Comparison of ENCODE assay signal across 8 mouse cellular contexts in the genomic region with DNA sequence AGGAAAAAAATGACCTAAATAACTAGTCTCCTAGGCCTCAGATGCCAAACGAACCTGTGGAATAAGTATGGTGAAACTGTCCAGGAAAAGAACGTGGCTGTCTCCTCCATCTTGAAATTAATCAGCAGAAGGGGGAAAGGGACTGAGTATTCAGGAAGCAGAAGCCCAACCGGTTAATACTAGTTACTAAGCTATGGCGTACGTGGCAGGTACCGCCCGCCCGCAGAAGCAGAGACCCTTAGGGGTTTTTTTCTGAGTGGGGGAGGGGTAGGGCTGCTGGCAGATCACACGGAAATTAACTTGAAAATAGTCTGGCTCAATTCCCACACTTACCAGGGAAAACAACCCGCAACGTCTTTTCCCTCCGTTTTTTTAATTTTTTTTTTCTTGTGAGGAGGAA. TPM values are rescaled to one million over a fixed set of nuclear protein-coding genes. Genes with fewer than 3 reads are reported as not detected.
DNase-seq lines count a peak whose midpoint lies in the region; ATAC-seq and TF ChIP-seq lines count a peak whose summit lies in the region.

No protein-coding gene starts in this region.

- 21% methylated on average over 12 of the region's 12 CpGs for WGBS in spleen, adult 2 months
- WGBS in heart, embryonic 12.5 days: 22% methylated on average over 12 of the region's 12 CpGs
- 23% methylated on average over 12 of the region's 12 CpGs for WGBS in kidney, embryonic 16.5 days

- H3K9ac ChIP-seq in heart, embryonic 12.5 days: peak overlapping the region; percentile 94
- H3K9ac ChIP-seq in kidney, embryonic 16.5 days (replicated peaks; ENCODE audit: low read length): peak overlapping the region; percentile 86

- H3K4me2 ChIP-seq in heart, embryonic 12.5 days: peak overlapping the region; percentile 59
- peak overlapping the region; percentile 57 for H3K4me2 ChIP-seq in kidney, embryonic 16.5 days (replicated peaks; ENCODE audit: low read depth, low read length)

- TF ChIP-seq CTCF in spleen, adult 2 months (IDR thresholded peaks at IDR 0.05; ENCODE audit: extremely low read depth, insufficient read depth, insufficient read length, insufficient replicate concordance): no peak

- H3K27ac ChIP-seq in spleen, adult 2 months (ENCODE audit: insufficient read depth, low read length): peak overlapping the region; percentile 93; the same call in 1 of the 2 replicates
- peak overlapping the region; percentile 95 for H3K27ac ChIP-seq in heart, embryonic 12.5 days (ENCODE audit: poor library complexity, severe bottlenecking)
- H3K27ac ChIP-seq in kidney, embryonic 16.5 days (ENCODE audit: low read length): peak overlapping the region; percentile 90

- peaks cover 1% of the 10 kb centered on the region; the same call in 1 of the 2 replicates for H3K36me3 ChIP-seq in spleen, adult 2 months (ENCODE audit: control insufficient read depth, insufficient read depth, low read length)
- no peaks in the 10 kb centered on the region; the same call in 1 of the 2 replicates for H3K36me3 ChIP-seq in heart, embryonic 12.5 days
- H3K36me3 ChIP-seq in kidney, embryonic 16.5 days (ENCODE audit: insufficient read depth, low read length): no peaks in the 10 kb centered on the region

- DNase-seq in spleen, adult 2 months (ENCODE audit: low read depth in 1 of 2, low spot score in 2 of 2): no peak
- DNase-seq in spleen, postnatal 14 days (ENCODE audit: low spot score in 2 of 2): no peak
- peak; percentile 23 to 33 for DNase-seq in cerebellum, postnatal 14 days
- DNase-seq in thymus, postnatal 0 days (ENCODE audit: low spot score): peak; percentile 18
- DNase-seq in left cerebral cortex, adult 8-10 months (ENCODE audit: low spot score in 2 of 2): no peak

- H3K4me1 ChIP-seq in spleen, adult 2 months (ENCODE audit: control insufficient read depth, insufficient read depth, insufficient read length): no peaks in the 10 kb centered on the region
- no peaks in the 10 kb centered on the region for H3K4me1 ChIP-seq in heart, embryonic 12.5 days (replicated peaks)
- no peaks in the 10 kb centered on the region for H3K4me1 ChIP-seq in kidney, embryonic 16.5 days (ENCODE audit: insufficient read depth, low read length)

- no peak for ATAC-seq in heart, embryonic 12.5 days (ENCODE audit: insufficient number of reproducible peaks, low FRiP score)
- peak; percentile 25; the same call in 1 of the 2 replicates for ATAC-seq in kidney, embryonic 16.5 days (ENCODE audit: low FRiP score, low TSS enrichment)
- peak; percentile 45 for ATAC-seq in megakaryocyte progenitor cell, adult 5-6 weeks (replicated peaks; ENCODE audit: poor library complexity)

- no peak for TF ChIP-seq POLR2A in spleen, adult 2 months (IDR thresholded peaks at IDR 0.05; ENCODE audit: low read depth, low read length)

- H3K9me3 ChIP-seq in heart, embryonic 12.5 days (replicated peaks): no peaks in the 10 kb centered on the region
- H3K9me3 ChIP-seq in kidney, embryonic 16.5 days (ENCODE audit: low read length): peaks cover 3% of the 10 kb centered on the region; the same call in 1 of the 2 replicates

- no peaks in the 10 kb centered on the region for H3K27me3 ChIP-seq in spleen, adult 2 months (ENCODE audit: control insufficient read depth, insufficient read depth, low read length)
- H3K27me3 ChIP-seq in heart, embryonic 12.5 days (replicated peaks): 0 out of 2 replicates have a peak, but pooled peaks cover 5% of the 10 kb centered on the region
- no peaks in the 10 kb centered on the region; the same call in 1 of the 2 replicates for H3K27me3 ChIP-seq in kidney, embryonic 16.5 days (ENCODE audit: insufficient read depth, low read length)

- H3K4me3 ChIP-seq in spleen, adult 2 months (ENCODE audit: extremely low read depth, insufficient read depth, insufficient read length): peak overlapping the region; percentile 78
- H3K4me3 ChIP-seq in heart, embryonic 12.5 days: peak overlapping the region; percentile 91
- peak overlapping the region; percentile 79 for H3K4me3 ChIP-seq in kidney, embryonic 16.5 days (ENCODE audit: low read length)

RNA-seq across cellular contexts. Expression of a gene that starts 1.0 kb away (rescaled TPM):
- polyA plus RNA-seq in spleen, adult 2 months (2012; rRNA removed): 2.6 and 3.0 TPM in 2 replicates
- 35.4 and 35.7 TPM in 2 replicates for polyA plus RNA-seq in heart, embryonic 12.5 days (2016; fragmentation: Nextera tagmentation; extraction: Ambion mirVana)
- polyA plus RNA-seq in kidney, embryonic 16.5 days (2015; fragmentation: Nextera tagmentation; extraction: Ambion mirVana): 34.2 and 38.9 TPM in 2 replicates
- 64.0 and 67.2 TPM in 2 replicates for total RNA-seq in megakaryocyte progenitor cell, adult 5-6 weeks (2015)
- total RNA-seq in megakaryocyte progenitor cell, adult 5-6 weeks (2017): 102 and 112 TPM in 2 replicates
- 18.7 and 21.5 TPM in 2 replicates for polyA plus RNA-seq in thymus, postnatal 0 days (2015; fragmentation: Nextera tagmentation; extraction: Ambion mirVana)
- total RNA-seq in left cerebral cortex, adult 8-10 months (2022): 10 to 100 TPM; 46.4 to 54.6 (median 49.9) TPM

Comparison
In these comparisons a context has a peak if more than half of its experiments do, and no peak if none do; other contexts are left out.
1. DNase-seq: peak in cerebellum, postnatal 14 days (2 of 2) and thymus, postnatal 0 days (single experiment); none in spleen, adult 2 months (0 of 2), spleen, postnatal 14 days (0 of 2) and left cerebral cortex, adult 8-10 months (0 of 2).
2. Peak in every context shown above with its lines, with median percentiles within 50 percentile points of each other: H3K27ac ChIP-seq and H3K4me3 ChIP-seq.